Comparison of ENCODE assay signal across 8 mouse cellular contexts in genomic region chr9:109932361-109932755, GRCm38 (mm10). TPM values are rescaled to one million over a fixed set of nuclear protein-coding genes. Genes with fewer than 3 reads are reported as not detected.
DNase-seq lines count a peak whose midpoint lies in the region; ATAC-seq and TF ChIP-seq lines count a peak whose summit lies in the region.

No protein-coding gene starts in this region.

- no peak for TF ChIP-seq RAD21 in MEL (IDR thresholded peaks at IDR 0.05; ENCODE audit: low read depth, low read length)

- TF ChIP-seq POLR2A in MEL (IDR thresholded peaks at IDR 0.05; ENCODE audit: control insufficient read depth in 1 of 2, insufficient read depth in 1 of 2, low read depth in 1 of 2, low read length in 2 of 2, poor library complexity in 1 of 2): no peak

- peak overlapping the region; percentile 77 for H3K9ac ChIP-seq in MEL (ENCODE audit: control insufficient read depth, low read depth, low read length, poor library complexity, severe bottlenecking)
- H3K9ac ChIP-seq in hindbrain, embryonic 12.5 days: peak overlapping the region; percentile 84
- peak overlapping the region; percentile 87 for H3K9ac ChIP-seq in limb, embryonic 15.5 days
- H3K9ac ChIP-seq in midbrain, embryonic 14.5 days (replicated peaks; ENCODE audit: low read length): peak overlapping the region; percentile 83

- peak overlapping the region; percentile 68 to 93 for H3K4me3 ChIP-seq in MEL (ENCODE audit: control insufficient read depth in 1 of 2, insufficient read depth in 1 of 2, low read depth in 2 of 2, low read length in 2 of 2)
- H3K4me3 ChIP-seq in erythroblast, embryonic 14.5 days (replicated peaks): peak overlapping the region; percentile 84
- peak overlapping the region; percentile 92 for H3K4me3 ChIP-seq in hindbrain, embryonic 12.5 days
- peak overlapping the region; percentile 83 for H3K4me3 ChIP-seq in limb, embryonic 15.5 days
- peak overlapping the region; percentile 84 for H3K4me3 ChIP-seq in midbrain, embryonic 14.5 days (replicated peaks; ENCODE audit: low read depth, low read length)

- H3K27ac ChIP-seq in MEL (ENCODE audit: control insufficient read depth, low read depth, low read length): no peak overlapping the region
- H3K27ac ChIP-seq in hindbrain, embryonic 12.5 days: peak overlapping the region; percentile 96
- peak overlapping the region; percentile 96 for H3K27ac ChIP-seq in limb, embryonic 15.5 days
- peak overlapping the region; percentile 93 for H3K27ac ChIP-seq in midbrain, embryonic 14.5 days (replicated peaks; ENCODE audit: low read depth, low read length)

- peaks cover 0 to 12% of the 10 kb centered on the region in 2 experiments; a peak in 2 of 4 replicates for H3K36me3 ChIP-seq in MEL (ENCODE audit: control insufficient read depth in 1 of 2, insufficient read depth in 2 of 2, low read length in 2 of 2)
- no peaks in the 10 kb centered on the region for H3K36me3 ChIP-seq in erythroblast, embryonic 14.5 days (ENCODE audit: control insufficient read depth)
- no peaks in the 10 kb centered on the region for H3K36me3 ChIP-seq in hindbrain, embryonic 12.5 days
- H3K36me3 ChIP-seq in limb, embryonic 15.5 days: no peaks in the 10 kb centered on the region
- no peaks in the 10 kb centered on the region for H3K36me3 ChIP-seq in midbrain, embryonic 14.5 days (ENCODE audit: control insufficient read depth, insufficient read depth, low read length)

- WGBS in hindbrain, embryonic 12.5 days: under 1% methylated on average over 20 of the region's 20 CpGs
- under 1% methylated on average over 20 of the region's 20 CpGs for WGBS in limb, embryonic 15.5 days
- under 1% methylated on average over 20 of the region's 20 CpGs for WGBS in midbrain, embryonic 14.5 days

- H3K27me3 ChIP-seq in MEL (ENCODE audit: control insufficient read depth in 1 of 2, insufficient read depth in 2 of 2, low read length in 2 of 2): no peaks in the 10 kb centered on the region
- peaks cover 21% of the 10 kb centered on the region for H3K27me3 ChIP-seq in erythroblast, embryonic 14.5 days (ENCODE audit: control insufficient read depth)
- no peaks in the 10 kb centered on the region for H3K27me3 ChIP-seq in hindbrain, embryonic 12.5 days
- H3K27me3 ChIP-seq in limb, embryonic 15.5 days: no peaks in the 10 kb centered on the region
- H3K27me3 ChIP-seq in midbrain, embryonic 14.5 days (ENCODE audit: control insufficient read depth, insufficient read depth, low read length): no peaks in the 10 kb centered on the region

- TF ChIP-seq EP300 in MEL (IDR thresholded peaks at IDR 0.05; ENCODE audit: low read depth in 1 of 2, low read length in 2 of 2): peak; percentile 26 to 41; a peak in 1 of 4 replicates

- no peaks in the 10 kb centered on the region; the same call in 1 of the 2 replicates for H3K79me2 ChIP-seq in MEL (ENCODE audit: control insufficient read depth, insufficient read depth, low read length, poor library complexity)

- H3K9me3 ChIP-seq in MEL (replicated peaks; ENCODE audit: insufficient read depth, low read length): no peaks in the 10 kb centered on the region
- no peaks in the 10 kb centered on the region; the same call in 1 of the 2 replicates for H3K9me3 ChIP-seq in erythroblast, embryonic 14.5 days (ENCODE audit: control insufficient read depth, low read length)
- no peaks in the 10 kb centered on the region for H3K9me3 ChIP-seq in hindbrain, embryonic 12.5 days (replicated peaks)
- no peaks in the 10 kb centered on the region for H3K9me3 ChIP-seq in limb, embryonic 15.5 days
- H3K9me3 ChIP-seq in midbrain, embryonic 14.5 days (ENCODE audit: control insufficient read depth, low read length): no peaks in the 10 kb centered on the region

- H3K4me2 ChIP-seq in hindbrain, embryonic 12.5 days (replicated peaks): peak overlapping the region; percentile 78
- H3K4me2 ChIP-seq in limb, embryonic 15.5 days: peak overlapping the region; percentile 71
- H3K4me2 ChIP-seq in midbrain, embryonic 14.5 days (ENCODE audit: low read length): peak overlapping the region; percentile 82

- DNase-seq in left cerebral cortex, adult 18-20 months (ENCODE audit: low spot score in 2 of 2): peak; percentile 15 to 22
- DNase-seq in left cerebral cortex, adult 8-10 months (ENCODE audit: low spot score in 2 of 2): no peak
- DNase-seq in MEL (ENCODE audit: low read depth, low spot score): peak; percentile 54
- peak; percentile 56 for DNase-seq in midbrain, embryonic 14.5 days
- no peak for DNase-seq in ovary, adult 18-20 months (ENCODE audit: low spot score)

- peaks cover 0 to 7% of the 10 kb centered on the region in 2 experiments; a peak in 3 of 4 replicates for H3K4me1 ChIP-seq in MEL (ENCODE audit: control insufficient read depth in 1 of 2, insufficient read depth in 2 of 2, low read length in 2 of 2)
- peaks cover 25% of the 10 kb centered on the region for H3K4me1 ChIP-seq in erythroblast, embryonic 14.5 days (ENCODE audit: control insufficient read depth)
- H3K4me1 ChIP-seq in hindbrain, embryonic 12.5 days: peaks cover 12% of the 10 kb centered on the region
- peaks cover 11% of the 10 kb centered on the region for H3K4me1 ChIP-seq in limb, embryonic 15.5 days
- H3K4me1 ChIP-seq in midbrain, embryonic 14.5 days (ENCODE audit: control insufficient read depth, insufficient read depth, low read length): peaks cover 8% of the 10 kb centered on the region

- no peak for TF ChIP-seq CTCF in MEL (IDR thresholded peaks at IDR 0.05 in 2 of 3, conservative IDR thresholded peaks at IDR 0.05 in 1 of 3; ENCODE audit: control insufficient read depth in 1 of 3, insufficient read depth in 1 of 3, low read depth in 2 of 3, low read length in 3 of 3, poor library complexity in 1 of 3, severe bottlenecking in 1 of 3)

- peak; percentile 0; the same call in 1 of the 2 replicates for ATAC-seq in hindbrain, embryonic 12.5 days (ENCODE audit: low FRiP score)
- no peak for ATAC-seq in limb, embryonic 15.5 days (ENCODE audit: insufficient number of reproducible peaks, low FRiP score, low TSS enrichment, low read depth)
- no peak for ATAC-seq in midbrain, embryonic 14.5 days (ENCODE audit: low FRiP score, low TSS enrichment)

TF ChIP-seq in MEL, 35 proteins besides CTCF, POLR2A, EP300 and RAD21:
- peak; percentile 38; the same call in 1 of the 2 replicates for TF ChIP-seq ETS1 (IDR thresholded peaks at IDR 0.05; ENCODE audit: low read depth, low read length)
- TF ChIP-seq SMC3 (IDR thresholded peaks at IDR 0.05; ENCODE audit: low read depth, low read length): no peak
- 0 out of 2 replicates have a peak, but pooled peaks have one; percentile 10 for TF ChIP-seq ELF1 (IDR thresholded peaks at IDR 0.05; ENCODE audit: low read depth, low read length)
- peak; percentile 24; the same call in 1 of the 2 replicates for TF ChIP-seq GABPA (IDR thresholded peaks at IDR 0.05; ENCODE audit: low read depth, low read length)
- no peak for TF ChIP-seq POLR2AphosphoS5 (IDR thresholded peaks at IDR 0.05; ENCODE audit: borderline replicate concordance, low read depth, low read length)
- TF ChIP-seq GATA1 (IDR thresholded peaks at IDR 0.05; ENCODE audit: low read depth, low read length): peak; percentile 46
- TF ChIP-seq SIN3A (IDR thresholded peaks at IDR 0.05; ENCODE audit: low read length): 0 out of 2 replicates have a peak, but pooled peaks have one; percentile 56
- TF ChIP-seq RCOR1 (IDR thresholded peaks at IDR 0.05; ENCODE audit: low read depth, low read length): peak; percentile 76
- no peak for TF ChIP-seq MYC (IDR thresholded peaks at IDR 0.05; ENCODE audit: low read depth, low read length)
- TF ChIP-seq NRF1 (IDR thresholded peaks at IDR 0.05; ENCODE audit: insufficient read depth, low read depth, low read length, poor library complexity, severe bottlenecking): 0 out of 2 replicates have a peak, but pooled peaks have one; percentile 18

RNA-seq across cellular contexts. Expression of gene Map4, which starts 1.1 kb away (rescaled TPM):
- 100 to 1,000 TPM; 375 to 386 TPM for total RNA-seq in left cerebral cortex, adult 18-20 months (2021)
- total RNA-seq in left cerebral cortex, adult 8-10 months (2022): 100 to 1,000 TPM; 382 to 453 (median 413) TPM
- total RNA-seq in MEL (2012; rRNA removed): 14.5 and 20.7 TPM in 2 replicates
- 10 to 100 TPM in 1 of 2 experiments, not detected in 1; 47.8 TPM for polyA plus RNA-seq in MEL (2012; ENCODE audit: insufficient read depth in 1 of 2, insufficient read length in 2 of 2, low read depth in 1 of 2, low replicate concordance in 2 of 2, missing spikeins in 1 of 2)
- 0.14 and 0.61 TPM in 2 replicates for polyA plus RNA-seq in erythroblast, embryonic 14.5 days (2012)
- 137 and 164 TPM in 2 replicates for polyA plus RNA-seq in hindbrain, embryonic 12.5 days (2016; fragmentation: Nextera tagmentation; extraction: Ambion mirVana)
- 67.1 and 80.0 TPM in 2 replicates for polyA plus RNA-seq in limb, embryonic 15.5 days (2015; fragmentation: Nextera tagmentation; extraction: Ambion mirVana)
- 144 and 159 TPM in 2 replicates for polyA plus RNA-seq in midbrain, embryonic 14.5 days (2014; fragmentation: Nextera tagmentation; extraction: Ambion mirVana)

RNA-seq across cellular contexts. Expression of gene Cdc25a, which starts 57.0 kb away (rescaled TPM):
- 1 to 10 TPM; 5.4 to 6.6 TPM for total RNA-seq in left cerebral cortex, adult 18-20 months (2021)
- total RNA-seq in left cerebral cortex, adult 8-10 months (2022): 1 to 10 TPM; 4.8 to 6.1 (median 5.6) TPM
- 50.6 and 67.4 TPM in 2 replicates for total RNA-seq in MEL (2012; rRNA removed)
- 10 to 100 TPM; 67.2 to 79.4 TPM for polyA plus RNA-seq in MEL (2012; ENCODE audit: insufficient read depth in 1 of 2, insufficient read length in 2 of 2, low read depth in 1 of 2, low replicate concordance in 2 of 2, missing spikeins in 1 of 2)
- 1.5 and 1.6 TPM in 2 replicates for polyA plus RNA-seq in erythroblast, embryonic 14.5 days (2012)
- 34.0 and 35.5 TPM in 2 replicates for polyA plus RNA-seq in hindbrain, embryonic 12.5 days (2016; fragmentation: Nextera tagmentation; extraction: Ambion mirVana)
- 25.4 and 27.1 TPM in 2 replicates for polyA plus RNA-seq in limb, embryonic 15.5 days (2015; fragmentation: Nextera tagmentation; extraction: Ambion mirVana)
- polyA plus RNA-seq in midbrain, embryonic 14.5 days (2014; fragmentation: Nextera tagmentation; extraction: Ambion mirVana): 8.4 and 13.8 TPM in 2 replicates

Comparison
In these comparisons a context has a peak if more than half of its experiments do, and no peak if none do; other contexts are left out.
1. DNase-seq: peak in left cerebral cortex, adult 18-20 months (2 of 2), MEL (single experiment) and midbrain, embryonic 14.5 days (single experiment); none in left cerebral cortex, adult 8-10 months (0 of 2) and ovary, adult 18-20 months (single experiment).
2. RNA of gene Map4, which starts 1.1 kb away (polyA plus RNA-seq): 144 to 159 TPM in midbrain, embryonic 14.5 days, 137 to 164 TPM in hindbrain, embryonic 12.5 days, 67.1 to 80.0 TPM in limb, embryonic 15.5 days and 47.8 TPM in MEL; 0.14 to 0.61 TPM in erythroblast, embryonic 14.5 days; every median in the first group is over 10 times any median in the second.
3. Peak in every context shown above with its lines, with median percentiles within 50 percentile points of each other: H3K4me3 ChIP-seq, H3K9ac ChIP-seq and H3K4me2 ChIP-seq.